Mouse (Mus musculus) midbrain, postnatal 0 days (tissue): ENCODE data around the gene Stom. TPM values are rescaled to one million over a fixed set of nuclear protein-coding genes. Genes with fewer than 3 reads are reported as not detected.

ENCODE experiments used
- ATAC-seq: fragments of 200-750 bp; cut with Nextera tagmentation; 2 replicates; pipeline ENCODE4 v1.8.0; 2017; ENCODE audit warnings: moderate number of reproducible peaks, mild to moderate bottlenecking, moderate TSS enrichment, moderate library complexity; ENCODE audit not compliant: low FRiP score
- DNase-seq: peaks from one replicate; pipeline ENCODE4 v3.0.0-alpha.2; 2015; ENCODE audit warnings: low spot score
- H3K27ac ChIP-seq: fragments of 300-500 bp; sonication (generic); 2 replicates; pipeline ENCODE4 v1.5.1; 2014; ENCODE audit warnings: low read depth, mild to moderate bottlenecking, low read length, mixed read lengths
- H3K27me3 ChIP-seq: fragments of 300-500 bp; sonication (generic); 2 replicates; pipeline ENCODE4 v1.6.1; 2014; ENCODE audit warnings: low read length, control low read depth, mixed read lengths; ENCODE audit not compliant: insufficient read depth
- H3K36me3 ChIP-seq: fragments of 300-500 bp; sonication (generic); 2 replicates; pipeline ENCODE4 v1.6.1; 2014; ENCODE audit warnings: low read length, control low read depth, mixed read lengths; ENCODE audit not compliant: insufficient read depth
- H3K4me1 ChIP-seq: fragments of 300-500 bp; sonication (generic); 2 replicates; pipeline ENCODE4 v1.6.1; 2014; ENCODE audit warnings: mild to moderate bottlenecking, control low read depth, antibody characterized with exemption, low read length, mixed read lengths; ENCODE audit not compliant: insufficient read depth
- H3K4me2 ChIP-seq: fragments of 300-500 bp; sonication (generic); 2 replicates; pipeline ENCODE4 v1.6.1; 2014; ENCODE audit warnings: low read depth, mild to moderate bottlenecking, low read length, mixed read lengths; ENCODE audit not compliant: poor library complexity, severe bottlenecking
- H3K4me3 ChIP-seq: fragments of 300-500 bp; sonication (generic); 2 replicates; pipeline ENCODE4 v1.5.1; 2014; ENCODE audit warnings: low read depth, mild to moderate bottlenecking, low read length, moderate library complexity
- H3K9ac ChIP-seq: fragments of 300-500 bp; sonication (generic); replicated peaks from 2 replicates; pipeline ENCODE4 v1.6.1; 2014; ENCODE audit warnings: mild to moderate bottlenecking, low read length, moderate library complexity, mixed read lengths; ENCODE audit not compliant: poor library complexity, severe bottlenecking
- H3K9me3 ChIP-seq: fragments of 300-500 bp; sonication (generic); 2 replicates; pipeline ENCODE4 v1.6.1; 2016; ENCODE audit warnings: low read length, control low read depth
- CTCF ChIP-seq: IDR thresholded peaks from 2 replicates; pipeline ENCODE4 v1.5.1; 2016; ENCODE audit warnings: antibody characterized with exemption, mild to moderate bottlenecking
- WGBS: fragments of 180-500 bp; shearing (Covaris S2); extraction: QIAGEN DNeasy Blood & Tissue Kit; methylation state at CpG from one replicate; pipeline ENCODE4 v1.1.7; 2014; 5-methylcytosine and 5-hydroxymethylcytosine counted together
- polyA plus RNA-seq: library from polyadenylated mRNA; unstranded; fragments of >200 nt; fragmentation: Nextera tagmentation; extraction: Ambion mirVana; gene quantifications from 2 replicates; pipeline ENCODE4 v1.2.1, GENCODE M21; 2015
- total RNA-seq: library from RNA; depleted of rRNA; stranded (reverse); fragments of >200 nt; gene quantifications from 2 replicates; pipeline ENCODE4 v1.2.3, GENCODE M21; 2014

The Stom gene
- total and polyA plus RNA-seq, 2 experiments from 2014 or later: 23.1 to 24.9 TPM

DNA sequence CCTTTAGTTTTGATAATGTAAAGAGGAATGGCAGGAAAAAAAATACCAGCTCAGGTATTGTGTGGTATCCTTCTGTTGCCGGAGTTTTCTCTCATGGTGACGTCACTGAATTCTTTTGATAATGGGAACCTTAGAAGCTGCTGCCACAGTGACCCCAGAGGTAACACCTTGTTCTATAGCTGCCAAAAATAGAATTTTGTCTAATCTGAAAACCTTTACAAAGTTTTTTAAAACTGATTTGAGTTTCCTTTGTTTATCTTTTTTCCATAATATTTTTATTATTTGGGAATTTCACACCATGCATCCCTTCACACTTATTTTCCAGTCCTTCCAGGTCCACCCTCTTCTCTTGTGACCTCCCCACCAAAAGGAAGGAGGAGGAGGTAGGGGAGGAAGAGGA, 30.9 kb upstream of the Stom start, which contains the start of gene 4930568D16Rik:
Gene 4930568D16Rik (minus strand): TSS at position 101 of the 400 bp plus-strand sequence.
- 0 out of 2 replicates have a peak, but pooled peaks cover 2% of the 10 kb centered on the region for H3K9me3 ChIP-seq
- 70% methylated on average over 2 of the region's 2 CpGs for WGBS
- H3K4me2 ChIP-seq: no peak within 1 kb of the TSS
- H3K9ac ChIP-seq: no peak within 1 kb of the TSS
- no peaks in the 10 kb centered on the region for H3K36me3 ChIP-seq
- H3K4me1 ChIP-seq: no peaks in the 10 kb centered on the region
- DNase-seq: no peak
- H3K27me3 ChIP-seq: no peaks in the 10 kb centered on the region
- TF ChIP-seq CTCF: no peak
- no peak within 1 kb of the TSS for H3K4me3 ChIP-seq
- H3K27ac ChIP-seq: no peak within 1 kb of the TSS
- ATAC-seq: no peak

DNA sequence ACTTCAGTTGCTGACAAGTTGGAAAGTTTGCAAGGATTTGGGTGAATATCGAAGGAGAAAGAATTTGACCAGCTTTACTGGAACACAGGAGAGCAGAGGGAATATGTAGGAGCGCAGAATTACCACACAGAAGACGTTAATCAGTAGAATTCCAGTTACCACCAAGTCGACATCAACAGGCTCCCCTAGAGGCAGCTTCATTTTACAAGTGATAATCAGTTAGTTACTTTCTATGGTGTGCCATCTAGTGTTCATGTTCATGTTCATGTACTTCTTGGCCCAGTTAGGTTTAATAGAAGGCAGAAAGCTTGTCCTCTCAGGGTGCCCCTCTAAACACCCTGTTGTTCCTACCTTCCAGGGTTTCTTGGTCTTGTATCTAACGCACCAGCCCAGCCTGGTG, 12.4 kb upstream of the Stom start:
- TF ChIP-seq CTCF: peak; percentile 79
- no peak overlapping the region for H3K9ac ChIP-seq
- no peak overlapping the region for H3K4me3 ChIP-seq
- H3K27ac ChIP-seq: no peak overlapping the region
- H3K9me3 ChIP-seq: no peaks in the 10 kb centered on the region
- ATAC-seq: no peak
- H3K4me2 ChIP-seq: no peak overlapping the region
- H3K27me3 ChIP-seq: no peaks in the 10 kb centered on the region
- peak; percentile 80 for DNase-seq
- H3K36me3 ChIP-seq: no peaks in the 10 kb centered on the region
- WGBS: 54% methylated on average over 5 of the region's 5 CpGs
- no peaks in the 10 kb centered on the region for H3K4me1 ChIP-seq

DNA sequence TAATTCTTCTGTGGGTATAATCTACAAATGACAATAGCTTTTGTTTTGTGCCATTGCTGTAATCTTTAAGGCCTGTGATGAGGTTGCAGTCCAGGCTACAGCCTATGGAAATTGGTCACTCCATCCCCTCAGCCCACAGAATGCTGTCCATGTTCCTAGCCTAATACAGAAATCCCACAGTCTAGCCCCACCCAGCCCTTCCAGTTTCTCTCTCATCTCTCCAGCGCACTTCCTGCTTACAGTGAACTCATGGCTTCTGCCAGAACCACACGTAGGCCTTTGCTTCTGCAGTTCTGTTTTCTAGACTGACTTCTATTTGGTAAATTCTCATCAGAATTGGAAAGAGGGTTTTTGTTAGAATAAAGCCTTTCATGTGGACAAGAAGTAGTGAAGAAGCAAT, 9.2 kb upstream of the Stom start:
- H3K9me3 ChIP-seq: no peaks in the 10 kb centered on the region
- H3K27me3 ChIP-seq: no peaks in the 10 kb centered on the region
- no peak overlapping the region for H3K4me3 ChIP-seq
- 80% methylated on average over 2 of the region's 2 CpGs for WGBS
- DNase-seq: no peak
- TF ChIP-seq CTCF: no peak
- no peak for ATAC-seq
- H3K4me1 ChIP-seq: no peaks in the 10 kb centered on the region
- H3K4me2 ChIP-seq: no peak overlapping the region
- no peaks in the 10 kb centered on the region for H3K36me3 ChIP-seq
- H3K27ac ChIP-seq: no peak overlapping the region
- H3K9ac ChIP-seq: no peak overlapping the region

DNA sequence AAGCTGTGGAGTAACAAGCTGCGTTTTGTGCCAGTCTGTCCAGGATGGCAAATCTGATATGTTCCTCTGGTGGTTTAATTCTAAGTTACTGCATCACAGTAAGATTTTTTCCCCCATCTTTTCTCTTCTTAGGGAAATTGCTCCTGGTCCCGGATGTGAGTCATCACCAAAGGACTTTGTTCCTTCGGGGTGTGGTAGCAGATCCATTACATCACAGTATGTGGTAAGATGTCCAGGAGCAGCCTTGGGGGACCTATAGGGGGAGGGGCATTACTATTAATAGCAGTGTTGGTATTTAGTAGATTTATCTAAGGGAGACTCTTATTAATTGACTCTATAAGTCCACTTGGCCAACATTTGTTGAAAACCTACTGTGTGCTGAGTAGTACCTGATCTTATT, 5.8 kb upstream of the Stom start:
- H3K9ac ChIP-seq: no peak overlapping the region
- no peak for DNase-seq
- H3K9me3 ChIP-seq: no peaks in the 10 kb centered on the region
- H3K4me1 ChIP-seq: no peaks in the 10 kb centered on the region
- no peak overlapping the region for H3K27ac ChIP-seq
- TF ChIP-seq CTCF: no peak
- ATAC-seq: no peak
- 91% methylated on average over 3 of the region's 3 CpGs for WGBS
- no peak overlapping the region for H3K4me2 ChIP-seq
- no peaks in the 10 kb centered on the region for H3K36me3 ChIP-seq
- H3K27me3 ChIP-seq: no peaks in the 10 kb centered on the region
- no peak overlapping the region for H3K4me3 ChIP-seq

DNA sequence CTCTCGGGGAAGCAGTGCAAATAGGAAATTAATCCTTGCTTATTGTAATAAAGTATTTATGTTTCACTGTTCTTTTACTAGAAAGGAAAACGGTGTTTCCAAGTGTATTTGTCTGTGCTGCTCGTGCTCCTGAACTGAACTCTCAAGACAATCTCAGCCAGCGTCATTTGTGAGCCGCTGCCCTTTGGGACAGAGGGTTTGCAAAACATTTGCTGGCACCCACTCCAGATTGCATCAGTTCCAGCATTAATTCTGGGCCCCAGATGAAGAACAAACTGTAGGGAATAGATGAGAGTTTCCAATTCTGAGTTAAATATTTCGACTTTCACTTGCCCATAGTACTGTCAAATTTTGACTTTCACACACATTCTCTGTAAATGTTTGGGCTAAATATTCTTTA, 1.9 kb upstream of the Stom start:
- no peaks in the 10 kb centered on the region for H3K4me1 ChIP-seq
- H3K9me3 ChIP-seq: no peaks in the 10 kb centered on the region
- H3K27ac ChIP-seq: no peak overlapping the region
- DNase-seq (no peak), ATAC-seq (no peak)
- no peak overlapping the region for H3K4me3 ChIP-seq
- H3K9ac ChIP-seq: no peak overlapping the region
- no peaks in the 10 kb centered on the region for H3K27me3 ChIP-seq
- TF ChIP-seq CTCF: no peak
- 77% methylated on average over 6 of the region's 6 CpGs for WGBS
- no peaks in the 10 kb centered on the region for H3K36me3 ChIP-seq
- no peak overlapping the region for H3K4me2 ChIP-seq

DNA sequence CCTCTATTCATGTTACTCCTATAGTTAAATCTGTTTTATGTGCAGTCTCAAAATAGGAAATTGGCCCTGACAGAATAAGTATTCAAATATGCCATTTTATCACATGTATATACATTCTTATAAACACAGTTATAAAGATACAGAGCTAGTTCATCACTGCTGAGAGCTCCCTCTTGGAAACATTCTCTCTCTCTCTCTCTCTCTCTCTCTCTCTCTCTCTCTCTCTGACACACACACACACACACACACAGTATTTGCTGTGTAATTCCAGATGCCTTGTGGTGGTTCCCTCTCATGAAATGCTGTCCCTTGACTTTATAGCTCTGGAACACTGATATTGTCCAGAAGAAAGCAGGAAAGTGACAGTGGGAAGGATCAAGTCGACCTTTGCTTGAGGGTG, 1.3 kb upstream of the Stom start:
- TF ChIP-seq CTCF: no peak
- Histone ChIP-seq H3K27ac (no peak overlapping the region), H3K4me2 (no peak overlapping the region), H3K9ac (no peak overlapping the region), H3K4me3 (no peak overlapping the region), H3K4me1 (no peaks in the 10 kb centered on the region), H3K27me3 (no peaks in the 10 kb centered on the region), H3K9me3 (no peaks in the 10 kb centered on the region), H3K36me3 (no peaks in the 10 kb centered on the region)
- WGBS: 81% methylated on average over 1 of the region's 1 CpGs
- no peak for ATAC-seq
- DNase-seq: no peak
